Mouse (Mus musculus): ENCODE results near the gene Klf12. TPM values are rescaled to one million over a fixed set of nuclear protein-coding genes. Genes with fewer than 3 reads are reported as not detected.

Gene Klf12
- polyA plus RNA-seq, 1 experiment from 2014 or later, result 3.1 TPM

- WGBS, result 85% methylated on average over 10 of the region's 10 CpGs
- H3K27ac ChIP-seq (ENCODE audit: low read depth, low read length), result no peak overlapping the region
- no peak overlapping the region for H3K4me2 ChIP-seq (replicated peaks; ENCODE audit: low read depth)
- H3K4me3 ChIP-seq (ENCODE audit: low read depth, low read length), result no peak overlapping the region
- no peak overlapping the region for H3K9ac ChIP-seq (ENCODE audit: low read depth, low read length)
- no peaks in the 10 kb centered on the region for H3K36me3 ChIP-seq (ENCODE audit: control insufficient read depth, insufficient read depth)
- H3K27me3 ChIP-seq (replicated peaks; ENCODE audit: control insufficient read depth, insufficient read depth, low read length), result no peaks in the 10 kb centered on the region
- no peak for TF ChIP-seq CTCF (IDR thresholded peaks at IDR 0.05; ENCODE audit: low read depth)
- no peaks in the 10 kb centered on the region for H3K9me3 ChIP-seq (ENCODE audit: control insufficient read depth)
- H3K4me1 ChIP-seq (replicated peaks; ENCODE audit: control insufficient read depth, insufficient read depth, low read length), result no peaks in the 10 kb centered on the region
- no peak for ATAC-seq
These were observed 434.1 kb downstream of the Klf12 start for GRCm38 (mm10) chr14:99850350-99850749.

- no peaks in the 10 kb centered on the region for H3K27me3 ChIP-seq (replicated peaks; ENCODE audit: control insufficient read depth, insufficient read depth, low read length)
- no peak overlapping the region for H3K27ac ChIP-seq (ENCODE audit: low read depth, low read length)
- no peaks in the 10 kb centered on the region for H3K4me1 ChIP-seq (replicated peaks; ENCODE audit: control insufficient read depth, insufficient read depth, low read length)
- H3K4me3 ChIP-seq (ENCODE audit: low read depth, low read length), result no peak overlapping the region
- no peaks in the 10 kb centered on the region for H3K36me3 ChIP-seq (ENCODE audit: control insufficient read depth, insufficient read depth)
- WGBS, result 90% methylated on average over 2 of the region's 2 CpGs
- H3K9me3 ChIP-seq (ENCODE audit: control insufficient read depth), result no peaks in the 10 kb centered on the region
- H3K4me2 ChIP-seq (replicated peaks; ENCODE audit: low read depth), result no peak overlapping the region
- H3K9ac ChIP-seq (ENCODE audit: low read depth, low read length), result no peak overlapping the region
- no peak for TF ChIP-seq CTCF (IDR thresholded peaks at IDR 0.05; ENCODE audit: low read depth)
- ATAC-seq, result no peak
These were observed 437.0 kb downstream of the Klf12 start for GRCm38 (mm10) chr14:99847502-99847901.

- ATAC-seq, result no peak
- WGBS, result 18% methylated on average over 1 of the region's 1 CpGs
- Histone ChIP-seq H3K9ac (ENCODE audit: low read depth, low read length) (no peak overlapping the region), H3K27ac (ENCODE audit: low read depth, low read length) (no peak overlapping the region), H3K36me3 (ENCODE audit: control insufficient read depth, insufficient read depth) (no peaks in the 10 kb centered on the region), H3K4me2 (replicated peaks; ENCODE audit: low read depth) (no peak overlapping the region), H3K9me3 (ENCODE audit: control insufficient read depth) (no peaks in the 10 kb centered on the region), H3K4me1 (replicated peaks; ENCODE audit: control insufficient read depth, insufficient read depth, low read length) (no peaks in the 10 kb centered on the region), H3K27me3 (replicated peaks; ENCODE audit: control insufficient read depth, insufficient read depth, low read length) (no peaks in the 10 kb centered on the region), H3K4me3 (ENCODE audit: low read depth, low read length) (no peak overlapping the region)
- no peak for TF ChIP-seq CTCF (IDR thresholded peaks at IDR 0.05; ENCODE audit: low read depth)
These were observed 457.8 kb downstream of the Klf12 start for GRCm38 (mm10) chr14:99826713-99827112.
